Mouse (Mus musculus): ENCODE measurements around the gene Ccnk. TPM values are rescaled to one million over a fixed set of nuclear protein-coding genes. Genes with fewer than 3 reads are reported as not detected.

The Ccnk gene
- polyA plus RNA-seq, 1 experiment from 2014 or later, result 6.0 TPM

Other genes with a start within 250 kb of the Ccnk start
- 9.4 and 9.5 TPM in 2 replicates for gene Bcl11b, start 176.0 kb upstream of the Ccnk start, polyA plus RNA-seq (2014; fragmentation: Nextera tagmentation; extraction: Ambion mirVana)
- 86.5 and 91.6 TPM in 2 replicates for gene Setd3, start 265 bp upstream of the Ccnk start, polyA plus RNA-seq (2014; fragmentation: Nextera tagmentation; extraction: Ambion mirVana)
- gene Ccdc85c, start 95.8 kb downstream of the Ccnk start, polyA plus RNA-seq (2014; fragmentation: Nextera tagmentation; extraction: Ambion mirVana), result 18.9 and 20.3 TPM in 2 replicates
- gene Hhipl1, start 126.7 kb downstream of the Ccnk start, polyA plus RNA-seq (2014; fragmentation: Nextera tagmentation; extraction: Ambion mirVana), result 1.0 TPM in 2 replicates
- 8.5 and 10.6 TPM in 2 replicates for gene Cyp46a1, start 154.8 kb downstream of the Ccnk start, polyA plus RNA-seq (2014; fragmentation: Nextera tagmentation; extraction: Ambion mirVana)
- gene Eml1, start 191.4 kb downstream of the Ccnk start, polyA plus RNA-seq (2014; fragmentation: Nextera tagmentation; extraction: Ambion mirVana), result 138 and 164 TPM in 2 replicates